ENCODE assay signal across 10 mouse cellular contexts in genomic region chr15:67245658-67246268, GRCm38 (mm10).
DNase-seq lines count a peak whose midpoint lies in the region; ATAC-seq and TF ChIP-seq lines count a peak whose summit lies in the region.
"Had no signal": no experiment of that assay in that cellular context is flagged by ENCODE, and none has a peak within 500 bp of the region (broad histone marks: within the 10 kb centered on the region; RNA-seq: fewer than 3 reads in every experiment).

No protein-coding gene starts in this region.

- TF ChIP-seq POLR2A in thymus, adult 2 months (IDR thresholded peaks at IDR 0.05; ENCODE audit: control insufficient read depth, extremely low read depth, insufficient read depth, low read length, poor library complexity) = no peak

- peak; percentile 92 for ATAC-seq in forebrain, embryonic 15.5 days (replicated peaks)
- peak; percentile 62; the same call in 1 of the 2 replicates for ATAC-seq in midbrain, embryonic 15.5 days (replicated peaks)
- ATAC-seq in kidney, embryonic 16.5 days (ENCODE audit: low FRiP score, low TSS enrichment) = no peak

- no peak overlapping the region for H3K9ac ChIP-seq in forebrain, embryonic 15.5 days (replicated peaks)
- no peak overlapping the region for H3K9ac ChIP-seq in midbrain, embryonic 15.5 days
- H3K9ac ChIP-seq in kidney, embryonic 16.5 days (replicated peaks; ENCODE audit: low read length) = no peak overlapping the region
- H3K9ac ChIP-seq: kidney, embryonic 15.5 days had no signal

- no peak for TF ChIP-seq CTCF in thymus, adult 2 months (IDR thresholded peaks at IDR 0.05; ENCODE audit: borderline replicate concordance, control insufficient read depth, extremely low read depth, insufficient read depth, low read length, poor library complexity)

- H3K27me3 ChIP-seq in forebrain, embryonic 15.5 days = peaks cover 3% of the 10 kb centered on the region; the same call in 1 of the 2 replicates
- H3K27me3 ChIP-seq in midbrain, embryonic 15.5 days (replicated peaks) = no peaks in the 10 kb centered on the region
- H3K27me3 ChIP-seq in kidney, embryonic 16.5 days (ENCODE audit: insufficient read depth, low read length) = no peaks in the 10 kb centered on the region
- no peaks in the 10 kb centered on the region for H3K27me3 ChIP-seq in thymus, adult 2 months (ENCODE audit: control insufficient read depth, insufficient read depth, low read length)
- H3K27me3 ChIP-seq: kidney, embryonic 15.5 days had no signal

- H3K9me3 ChIP-seq in forebrain, embryonic 15.5 days = no peaks in the 10 kb centered on the region
- no peaks in the 10 kb centered on the region for H3K9me3 ChIP-seq in midbrain, embryonic 15.5 days
- H3K9me3 ChIP-seq in kidney, embryonic 16.5 days (ENCODE audit: low read length) = no peaks in the 10 kb centered on the region
- H3K9me3 ChIP-seq: kidney, embryonic 15.5 days had no signal

- H3K27ac ChIP-seq in forebrain, embryonic 15.5 days (replicated peaks) = peak overlapping the region; percentile 66
- H3K27ac ChIP-seq in midbrain, embryonic 15.5 days = peak overlapping the region; percentile 2; the same call in 1 of the 2 replicates
- no peak overlapping the region for H3K27ac ChIP-seq in kidney, embryonic 16.5 days (ENCODE audit: low read length)
- no peak overlapping the region for H3K27ac ChIP-seq in thymus, adult 2 months (ENCODE audit: control insufficient read depth, insufficient read depth, low read length)
- H3K27ac ChIP-seq: kidney, embryonic 15.5 days had no signal

- peak overlapping the region; percentile 25; the same call in 1 of the 2 replicates for H3K4me2 ChIP-seq in forebrain, embryonic 15.5 days (replicated peaks)
- H3K4me2 ChIP-seq in midbrain, embryonic 15.5 days = no peak overlapping the region
- H3K4me2 ChIP-seq in kidney, embryonic 16.5 days (replicated peaks; ENCODE audit: low read depth, low read length) = no peak overlapping the region
- H3K4me2 ChIP-seq: kidney, embryonic 15.5 days had no signal

- H3K4me1 ChIP-seq in forebrain, embryonic 15.5 days = peaks cover 26% of the 10 kb centered on the region
- H3K4me1 ChIP-seq in midbrain, embryonic 15.5 days = peaks cover 13% of the 10 kb centered on the region
- no peaks in the 10 kb centered on the region for H3K4me1 ChIP-seq in kidney, embryonic 16.5 days (ENCODE audit: insufficient read depth, low read length)
- H3K4me1 ChIP-seq in thymus, adult 2 months (replicated peaks; ENCODE audit: control insufficient read depth, insufficient read depth, low read length) = no peaks in the 10 kb centered on the region
- H3K4me1 ChIP-seq: kidney, embryonic 15.5 days had no signal

- no peak overlapping the region for H3K4me3 ChIP-seq in forebrain, embryonic 15.5 days
- H3K4me3 ChIP-seq in midbrain, embryonic 15.5 days = no peak overlapping the region
- H3K4me3 ChIP-seq in kidney, embryonic 16.5 days (ENCODE audit: low read length) = no peak overlapping the region
- H3K4me3 ChIP-seq in thymus, adult 2 months (ENCODE audit: control insufficient read depth, insufficient read depth, low read length) = no peak overlapping the region
- H3K4me3 ChIP-seq: kidney, embryonic 15.5 days had no signal

- 7% methylated on average over 4 of the region's 4 CpGs for WGBS in forebrain, embryonic 15.5 days
- WGBS in midbrain, embryonic 15.5 days = 17% methylated on average over 4 of the region's 4 CpGs
- 84% methylated on average over 4 of the region's 4 CpGs for WGBS in kidney, embryonic 16.5 days
- 93% methylated on average over 4 of the region's 4 CpGs for WGBS in thymus, adult 2 months

- DNase-seq in embryo, embryonic 10.5 days (ENCODE audit: low spot score) = peak; percentile 49
- DNase-seq in embryo, embryonic 10 days (ENCODE audit: low spot score) = no peak
- DNase-seq in brain, adult 2 months (ENCODE audit: low read depth, low spot score) = peak; percentile 28
- DNase-seq in lung, adult 18-20 months = no peak
- no peak for DNase-seq in thymus, adult 2 months
- DNase-seq: gastrocnemius, postnatal 36 days had no signal

- H3K36me3 ChIP-seq in forebrain, embryonic 15.5 days = no peaks in the 10 kb centered on the region
- no peaks in the 10 kb centered on the region for H3K36me3 ChIP-seq in midbrain, embryonic 15.5 days (replicated peaks)
- H3K36me3 ChIP-seq in kidney, embryonic 16.5 days (ENCODE audit: insufficient read depth, low read length) = no peaks in the 10 kb centered on the region
- no peaks in the 10 kb centered on the region for H3K36me3 ChIP-seq in thymus, adult 2 months (ENCODE audit: control insufficient read depth, insufficient read depth, low read length)
- H3K36me3 ChIP-seq: kidney, embryonic 15.5 days had no signal

Comparison
In these comparisons a context has a peak if more than half of its experiments do, and no peak if none do; other contexts are left out.
1. DNase-seq: peak in embryo, embryonic 10.5 days (single experiment) and brain, adult 2 months (single experiment); none in embryo, embryonic 10 days (single experiment), lung, adult 18-20 months (0 of 2) and thymus, adult 2 months (single experiment).
2. H3K27ac ChIP-seq: peak in forebrain, embryonic 15.5 days (single experiment) and midbrain, embryonic 15.5 days (single experiment); none in kidney, embryonic 16.5 days (single experiment) and thymus, adult 2 months (single experiment).